Mouse (Mus musculus) CD4-positive helper T cell, adult 2 months (primary cell): ENCODE results near the gene Tmbim4.
"Not testable (repeated sequence)": the region's sequence is repeated elsewhere in the genome, so short reads cannot be mapped to it uniquely, and the experiment has no call there.

Experiments
- DNase-seq: peaks from one replicate; pipeline ENCODE4 v3.0.0-alpha.2; 2012; ENCODE audit warnings: low read depth, missing footprints, low spot score

Gene Tmbim4

DNA sequence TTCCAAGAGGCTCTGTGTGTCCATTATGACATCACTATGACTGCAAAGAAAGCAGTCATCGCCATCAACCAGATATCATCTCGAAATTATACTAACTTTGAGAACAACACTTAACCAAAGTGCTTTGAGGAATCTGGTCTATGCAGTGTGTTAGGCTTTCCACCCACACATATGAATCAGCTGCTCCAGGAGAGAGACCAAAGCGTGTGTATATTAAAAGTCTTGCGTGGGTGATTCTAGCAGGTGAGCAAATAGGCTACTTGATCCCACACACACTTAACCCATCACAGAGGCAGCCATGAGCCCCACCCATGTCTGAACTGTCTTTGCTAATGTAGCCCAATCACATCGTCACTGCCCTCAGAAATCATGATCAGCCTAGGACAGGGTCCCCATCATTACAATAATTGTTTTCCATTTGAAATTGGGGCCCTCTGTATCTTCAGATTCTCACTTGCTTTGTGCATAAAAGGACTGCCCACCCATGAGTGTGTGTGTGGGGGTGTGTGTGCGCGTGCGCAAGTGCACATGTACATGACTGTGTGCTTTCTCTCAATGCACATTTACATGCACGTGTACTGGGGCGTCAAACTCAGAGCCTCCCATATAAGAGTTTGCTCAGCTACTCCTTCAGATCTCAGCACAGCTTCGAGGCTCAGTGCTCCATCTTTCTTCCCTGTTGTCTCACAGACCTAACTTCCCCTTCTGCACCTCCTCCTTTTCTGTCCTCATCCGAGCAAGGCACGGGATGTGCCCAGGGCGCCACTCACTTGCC lies 4.1 kb upstream of the Tmbim4 start:
- DNase-seq = peak; percentile 63

DNA sequence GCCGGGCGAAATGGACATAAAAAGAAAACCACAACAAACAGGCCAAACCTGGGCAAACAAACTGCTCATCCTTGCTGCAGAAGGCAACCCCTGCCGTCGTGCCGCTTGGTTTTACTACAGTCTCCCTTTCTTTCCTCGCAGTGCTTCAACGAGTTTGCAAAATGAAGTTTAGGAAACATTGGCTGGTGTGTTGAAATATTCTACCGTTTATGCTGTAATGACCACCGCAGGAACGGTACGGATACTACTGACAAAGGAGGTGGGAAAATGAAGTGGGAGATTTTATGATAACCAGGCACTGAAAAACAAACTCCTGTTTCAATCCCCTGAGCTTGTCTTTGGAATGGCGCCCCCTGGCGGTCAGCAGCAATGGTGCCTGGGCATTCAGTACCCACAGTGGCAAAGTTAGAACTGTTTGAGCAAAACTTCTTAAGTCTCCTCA lies 592 bp downstream of the Tmbim4 start, which contains the start of gene Irak3:
TSS of gene Irak3 (minus strand) at position 170 of the 442 bp plus-strand sequence.
- peak; percentile 80 for DNase-seq

DNA sequence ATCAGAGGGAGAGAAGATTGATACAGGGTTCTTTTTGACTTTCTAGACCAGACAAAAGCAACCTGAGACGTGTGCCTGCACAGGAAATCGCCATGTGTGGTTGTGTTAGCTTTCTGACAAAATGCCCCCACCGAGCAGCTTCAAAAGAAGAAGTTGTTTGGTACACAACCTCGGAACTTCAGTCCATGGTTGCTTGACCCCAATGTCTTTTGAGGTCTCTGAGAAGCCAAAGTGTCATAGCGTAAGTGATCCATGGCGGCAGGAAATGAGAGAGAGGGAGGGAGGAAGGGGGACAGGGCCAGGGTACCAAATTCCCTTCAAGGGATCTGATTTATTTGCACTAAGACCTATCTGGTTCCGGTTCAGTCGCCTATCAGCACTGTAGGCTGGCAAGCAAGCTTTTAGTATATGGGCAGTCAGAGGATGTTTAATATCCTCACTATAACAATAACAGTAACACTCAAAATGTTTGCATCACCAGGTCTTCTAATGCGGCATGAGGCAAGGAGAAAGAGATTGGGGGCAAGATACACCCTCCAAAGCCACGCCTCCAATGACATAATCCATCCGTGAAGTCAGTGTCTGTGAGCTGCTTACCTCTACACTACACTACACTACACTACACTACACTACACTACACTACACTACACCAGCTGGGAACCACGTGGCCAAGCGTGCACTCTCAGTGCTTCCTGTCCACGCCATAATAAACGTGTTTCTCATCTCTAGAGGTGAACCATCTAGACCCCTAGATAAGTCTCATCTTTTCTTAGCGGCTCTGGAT lies 1.3 kb downstream of the Tmbim4 start:
- DNase-seq = peak; percentile 23

DNA sequence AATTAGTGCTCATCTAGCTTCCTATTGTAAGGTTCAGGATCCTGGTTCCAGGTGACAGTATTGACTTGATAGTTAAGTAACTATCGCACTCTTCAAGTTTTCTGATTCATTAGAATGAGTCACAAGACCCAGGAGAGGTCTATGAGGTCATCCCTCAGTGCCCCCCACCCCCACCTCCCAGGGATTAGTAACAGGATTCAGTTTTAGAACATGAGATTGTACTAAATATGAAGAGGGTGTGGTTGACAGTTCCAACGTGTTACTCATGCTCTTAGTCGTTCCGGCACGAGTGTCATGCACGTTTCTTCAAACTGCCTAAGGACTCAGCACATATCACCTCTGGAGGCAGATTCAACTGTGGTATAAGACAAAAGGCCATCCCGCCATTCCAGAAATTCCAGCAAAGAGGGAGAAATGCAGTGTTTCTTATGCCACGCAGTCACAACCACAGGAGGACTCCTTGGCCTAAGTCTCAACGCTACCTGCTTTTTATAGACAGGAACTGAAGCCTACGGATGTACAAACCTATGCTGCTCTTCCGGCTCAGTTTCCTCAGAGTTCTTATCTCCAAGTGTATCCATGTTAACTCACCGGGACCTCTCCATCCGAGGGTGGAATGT lies 3.3 kb downstream of the Tmbim4 start:
- DNase-seq = no peak

DNA sequence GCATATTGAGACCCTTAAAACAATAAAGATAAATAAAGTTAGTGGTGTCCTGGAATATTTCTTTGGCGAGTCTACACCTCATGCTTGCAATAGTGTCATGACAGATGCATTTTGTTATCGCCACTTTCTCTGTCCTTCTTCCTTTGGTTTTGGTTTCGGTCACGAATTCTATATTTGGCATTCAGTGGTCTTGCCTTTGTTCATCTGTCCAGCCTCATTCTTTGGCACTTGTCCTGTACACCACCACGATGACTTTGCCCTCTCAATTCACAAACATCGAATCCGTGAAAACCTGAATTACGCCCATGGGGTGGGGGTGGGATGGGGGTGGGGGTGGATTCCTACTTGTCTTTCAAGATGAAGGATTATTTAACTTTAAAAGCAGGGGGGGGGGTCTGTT lies 6.6 kb downstream of the Tmbim4 start:
- DNase-seq = no peak

DNA sequence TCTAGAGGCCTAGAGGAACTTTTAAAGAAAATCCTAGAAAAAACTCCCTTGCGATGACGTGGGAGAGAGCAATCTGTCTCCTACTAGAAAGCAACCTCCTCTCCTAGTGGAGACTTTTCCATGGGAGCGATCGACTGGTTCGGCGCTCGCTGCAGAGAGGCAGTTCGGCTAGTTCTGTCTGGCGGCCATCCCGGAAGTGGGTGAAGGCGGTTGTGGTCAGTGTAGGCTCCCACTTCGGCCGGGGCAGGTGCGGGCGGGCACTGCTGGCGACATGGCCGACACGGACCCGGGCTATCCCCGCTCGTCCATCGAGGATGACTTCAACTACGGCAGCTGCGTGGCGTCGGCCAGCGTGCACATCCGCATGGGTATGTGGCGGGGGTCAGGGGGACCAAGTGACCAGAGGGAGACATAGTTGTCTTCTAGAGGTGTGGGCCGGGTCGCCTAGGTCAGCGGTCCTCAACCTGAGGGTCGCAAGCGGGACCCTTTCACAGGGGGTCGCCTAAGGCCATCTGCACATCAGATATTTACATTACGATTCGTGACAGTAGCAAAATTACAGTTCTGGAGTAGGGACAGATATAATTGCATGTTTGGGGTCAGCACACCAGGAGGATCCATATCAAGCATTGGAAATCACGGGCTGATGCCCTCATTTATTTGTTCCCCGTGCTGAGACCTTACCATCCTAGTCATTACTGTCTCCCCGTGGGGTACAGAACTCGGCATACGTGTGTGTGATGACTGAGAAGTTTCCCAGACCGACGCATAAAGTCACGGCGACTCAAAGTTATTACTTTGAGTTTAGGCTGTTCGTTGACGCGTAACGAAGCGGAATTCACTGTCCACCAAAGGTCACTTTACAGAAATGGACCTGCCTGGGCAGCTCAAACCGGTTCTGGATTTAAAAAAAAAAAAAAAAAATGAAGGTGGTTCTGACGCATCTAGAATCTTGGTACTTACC lies 7.5 kb downstream of the Tmbim4 start:
- peak; percentile 62 for DNase-seq

DNA sequence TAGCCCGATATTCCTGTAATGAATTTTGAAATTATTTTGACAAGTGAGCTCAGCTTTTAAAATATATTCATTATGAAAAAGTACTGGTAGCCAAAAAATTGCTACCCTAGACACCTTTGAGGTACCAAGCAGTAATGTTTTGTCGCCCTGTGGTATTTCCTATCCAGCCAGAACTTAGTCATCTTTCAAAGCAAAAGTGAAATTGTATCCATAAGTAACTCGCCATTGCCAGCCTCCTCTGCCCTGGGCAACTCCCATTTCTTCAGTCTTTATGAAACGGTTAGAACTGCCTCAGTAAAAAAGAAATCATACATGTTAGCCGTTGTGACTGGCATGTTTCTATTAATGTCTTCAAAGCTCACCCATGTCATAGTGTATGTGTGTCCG lies 8.1 kb downstream of the Tmbim4 start:
- peak; percentile 50 for DNase-seq

DNA sequence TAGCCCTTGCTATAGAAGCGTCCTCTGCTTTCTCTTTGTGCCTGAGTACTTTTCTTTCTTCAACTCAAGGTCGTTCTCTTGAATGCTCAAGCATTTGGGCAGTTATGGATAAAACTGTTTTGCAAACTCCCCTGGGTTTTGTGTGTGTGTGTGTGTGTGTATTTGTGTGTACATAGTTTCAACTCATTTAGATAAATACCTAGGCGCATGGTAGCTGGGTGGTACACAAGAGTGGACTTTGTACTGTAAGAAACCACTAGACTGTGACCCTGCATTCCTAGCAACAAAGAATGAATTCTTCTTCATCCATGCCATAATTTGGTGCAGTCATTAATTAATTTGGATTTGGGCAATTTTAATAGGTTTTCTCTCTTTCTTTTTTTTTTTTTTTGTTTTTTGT lies 8.7 kb downstream of the Tmbim4 start:
- no peak for DNase-seq

DNA sequence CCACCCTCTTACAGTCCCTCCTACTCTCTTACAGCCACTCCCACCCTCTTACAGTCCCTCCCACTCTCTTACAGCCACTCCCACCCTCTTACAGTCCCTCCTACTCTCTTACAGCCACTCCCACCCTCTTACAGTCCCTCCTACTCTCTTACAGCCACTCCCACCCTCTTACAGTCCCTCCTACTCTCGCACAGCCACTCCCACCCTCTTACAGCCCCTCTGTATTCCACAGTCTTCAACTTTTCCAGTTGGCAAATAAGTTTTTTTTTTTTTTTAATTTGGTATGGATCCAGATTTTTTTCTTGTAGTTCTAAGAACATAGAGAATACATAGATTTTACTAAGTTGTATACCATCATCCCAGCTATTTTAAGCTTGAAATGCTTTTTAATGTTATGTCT lies 15.7 kb downstream of the Tmbim4 start:
- not testable (repeated sequence) for DNase-seq

DNA sequence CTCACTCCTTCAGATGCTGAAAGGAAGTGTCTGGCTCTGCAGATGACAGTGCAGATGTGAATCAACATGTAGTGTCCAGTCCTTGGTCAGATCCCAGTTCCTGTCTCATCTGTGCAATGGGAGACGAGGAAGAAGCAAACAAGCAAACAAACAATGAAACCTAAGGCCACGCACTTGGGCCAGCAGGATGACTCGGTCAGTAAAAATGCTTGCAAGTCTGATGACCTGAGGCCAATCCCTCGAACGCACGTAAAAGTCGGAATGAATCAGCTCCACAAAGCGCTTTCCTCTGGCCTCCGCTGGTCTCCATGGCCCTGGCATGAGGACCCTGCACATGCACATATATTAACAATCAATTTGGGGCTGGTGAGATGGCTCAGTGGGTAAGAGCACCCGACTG lies 17.6 kb downstream of the Tmbim4 start:
- no peak for DNase-seq

DNA sequence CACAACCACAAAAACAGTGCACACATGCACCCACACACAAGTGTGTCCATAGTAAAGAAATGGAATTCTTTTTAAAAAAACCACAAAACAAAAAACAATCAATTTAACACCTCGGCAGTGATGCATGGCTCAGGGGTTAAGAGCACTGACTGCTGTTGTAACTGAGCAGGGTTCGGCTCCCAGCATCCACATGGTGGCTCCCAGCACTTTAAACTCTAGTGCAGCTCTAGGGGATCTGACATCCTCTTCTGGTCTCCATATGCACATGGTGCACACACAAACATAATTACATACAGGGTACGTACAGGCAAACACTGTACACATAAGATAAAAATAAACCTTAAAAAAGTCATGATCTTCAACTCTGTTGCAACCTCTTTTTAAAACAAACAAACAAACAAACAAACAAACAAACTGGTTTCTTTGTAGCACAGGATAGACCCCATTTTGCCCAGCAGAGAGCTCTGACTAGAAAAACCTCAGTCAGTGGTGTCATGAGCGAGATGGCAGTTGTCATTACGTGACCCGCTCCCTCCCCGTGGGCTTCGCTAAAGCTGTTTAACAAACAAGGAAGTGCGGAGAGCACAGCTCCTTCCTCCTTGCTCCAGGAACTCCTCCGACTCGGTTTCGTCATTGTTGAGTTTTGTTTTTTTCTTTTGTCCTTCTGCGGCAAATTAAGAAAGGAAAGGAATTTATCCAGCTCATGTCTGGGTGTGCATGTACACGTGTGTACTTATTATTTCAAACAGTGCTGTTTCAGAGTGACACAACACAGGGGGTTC lies 18.4 kb downstream of the Tmbim4 start:
- DNase-seq = peak; percentile 48

DNA sequence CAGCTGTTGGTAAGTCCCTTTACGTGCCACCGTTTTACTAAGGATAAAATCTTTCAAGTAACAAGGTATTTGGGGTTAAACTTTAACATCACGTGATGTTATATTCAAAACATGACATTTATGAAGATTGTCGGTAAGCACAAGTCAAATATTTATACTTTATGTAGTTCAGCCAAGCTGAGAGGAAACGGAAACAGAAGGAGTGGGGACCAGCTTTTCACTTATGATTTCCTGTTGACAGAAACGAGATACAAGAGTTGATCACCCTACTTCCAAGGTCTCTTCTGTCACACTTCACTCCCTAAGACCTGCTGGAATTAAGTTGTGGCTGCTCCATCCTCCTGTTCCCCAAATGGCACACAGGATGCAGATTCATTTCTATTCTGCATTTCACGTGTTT lies 19.4 kb downstream of the Tmbim4 start:
- DNase-seq = peak; percentile 29

DNA sequence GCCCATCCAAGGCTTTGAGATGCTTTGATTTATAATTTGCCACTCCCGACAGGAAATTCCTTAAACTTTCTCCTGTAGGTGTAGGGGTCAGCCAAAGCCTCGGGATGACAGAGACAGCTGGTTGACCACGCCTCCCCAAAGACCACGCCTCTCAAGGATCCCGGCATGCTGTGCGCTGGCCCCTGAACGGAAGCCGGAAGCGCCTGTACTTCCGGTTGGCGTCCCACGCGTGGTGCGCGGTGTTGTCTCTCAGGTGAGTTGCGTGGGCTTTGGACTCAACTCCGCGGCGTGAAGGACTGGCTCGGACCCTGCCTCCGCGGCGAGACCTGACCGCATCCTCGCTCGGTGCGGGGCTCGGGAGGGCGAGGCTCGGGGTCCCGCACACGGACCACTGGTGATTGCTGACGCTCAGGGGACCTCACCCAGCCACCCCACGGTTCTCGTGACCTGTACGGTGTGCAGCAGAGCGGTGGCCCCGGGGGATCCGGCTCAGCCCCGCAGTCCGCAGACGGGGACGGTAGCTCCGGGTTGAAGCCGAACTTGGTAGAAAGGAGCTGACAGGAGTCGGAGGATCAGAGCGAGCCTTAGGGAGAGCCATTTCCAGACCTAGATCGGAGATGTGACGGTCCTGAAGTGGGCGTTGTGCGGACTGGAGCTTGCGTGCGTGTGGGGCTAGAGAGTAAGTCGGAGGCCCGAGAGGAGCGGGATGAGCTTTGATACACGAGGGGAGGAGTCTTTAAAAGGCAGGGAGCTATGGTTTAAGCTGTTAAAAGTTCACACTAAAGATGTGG lies 25.7 kb downstream of the Tmbim4 start, which contains the start of gene Llph:
TSS of gene Llph (plus strand) at position 200 of the 791 bp plus-strand sequence.
- DNase-seq = peak; percentile 87

DNA sequence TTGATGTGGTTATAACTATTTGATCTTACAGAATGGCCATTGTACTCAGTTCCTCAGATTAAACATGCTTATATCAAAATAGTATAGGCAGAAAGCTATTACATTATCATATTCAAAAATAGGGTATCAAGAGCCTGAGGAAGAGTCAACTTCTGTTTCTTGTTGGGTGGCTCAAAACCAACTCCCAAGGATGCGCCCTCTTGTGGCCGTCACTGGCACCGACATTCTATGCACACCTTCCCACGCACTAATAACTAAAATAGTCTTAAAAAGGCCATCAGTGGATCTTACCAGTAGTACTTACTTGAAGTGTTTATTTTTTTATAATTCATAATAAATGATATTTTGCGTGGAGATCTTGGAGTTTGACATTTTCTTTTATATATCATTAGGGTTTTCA lies 30.3 kb downstream of the Tmbim4 start:
- DNase-seq = peak; percentile 75

DNA sequence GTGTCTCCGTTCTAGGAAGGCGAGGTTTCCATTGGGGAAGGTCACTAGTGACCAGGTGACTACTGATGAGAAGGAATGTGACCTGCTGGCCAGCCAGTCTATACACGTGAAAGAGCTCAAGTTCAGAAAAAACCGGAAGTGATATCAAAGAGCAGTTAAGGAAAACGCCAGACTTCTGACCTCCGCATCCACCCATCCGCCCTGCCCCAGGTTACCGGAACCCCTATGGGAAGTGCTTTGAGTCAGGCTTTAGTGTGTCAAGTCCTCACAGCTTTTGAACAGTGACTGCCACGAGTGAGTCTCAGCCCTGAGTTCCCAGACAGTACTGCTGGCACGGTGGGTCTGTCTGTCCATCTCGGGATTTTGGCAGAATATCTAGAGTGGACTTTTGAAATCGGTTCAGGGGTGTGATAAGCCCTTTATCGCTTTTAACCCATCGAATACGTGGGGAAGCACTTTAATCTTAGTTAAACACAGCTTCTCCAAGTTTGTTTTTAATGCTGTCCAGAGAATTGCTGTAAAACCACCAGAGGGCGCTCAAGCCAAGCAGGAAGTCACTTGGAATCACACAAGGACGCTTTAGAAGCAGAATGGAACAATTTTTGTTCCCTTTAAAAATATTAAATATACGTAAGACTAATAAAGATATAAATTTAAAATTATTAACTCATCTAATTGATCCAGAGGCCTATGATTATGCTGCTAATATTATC lies 32.4 kb downstream of the Tmbim4 start:
- DNase-seq = peak; percentile 61

DNA sequence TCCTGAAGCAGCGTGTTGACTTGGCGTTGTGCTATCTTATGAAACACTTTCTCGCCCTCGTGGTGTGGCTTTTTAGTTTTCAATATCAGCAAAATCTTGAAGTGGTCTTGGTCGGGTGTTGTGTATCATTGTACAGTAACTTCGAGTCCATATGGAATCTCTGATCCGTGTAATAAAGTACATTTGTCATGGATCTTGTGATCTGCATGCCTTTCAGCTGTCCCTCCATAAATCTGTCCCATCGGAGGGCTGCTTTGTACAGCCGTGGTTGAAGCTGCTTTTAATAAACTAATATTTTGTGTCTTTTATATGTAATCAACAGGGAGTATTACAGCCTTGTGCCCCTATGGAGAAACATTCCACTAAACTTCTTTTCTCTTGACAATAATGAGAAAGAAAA lies 35.5 kb downstream of the Tmbim4 start:
- no peak for DNase-seq

DNA sequence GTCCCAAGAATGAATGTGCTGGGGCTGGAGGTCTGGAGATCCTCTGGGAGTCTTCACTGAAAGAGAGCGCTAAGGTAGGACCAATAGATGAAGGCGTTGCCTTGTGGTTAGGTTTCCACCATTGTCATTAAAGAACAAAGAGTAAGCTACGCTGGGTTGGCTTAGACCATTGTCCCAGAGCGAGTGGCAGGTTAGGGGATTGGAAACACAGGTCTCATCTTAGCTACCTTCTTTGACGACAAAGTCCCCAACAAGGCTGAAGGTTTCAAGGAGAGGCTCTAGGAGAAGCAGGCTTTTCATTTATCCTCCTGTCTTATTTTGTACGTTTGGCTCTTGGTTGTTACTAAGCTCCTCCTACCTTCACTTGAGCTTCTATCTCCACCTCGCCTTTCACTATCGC lies 36.9 kb downstream of the Tmbim4 start:
- DNase-seq = no peak

DNA sequence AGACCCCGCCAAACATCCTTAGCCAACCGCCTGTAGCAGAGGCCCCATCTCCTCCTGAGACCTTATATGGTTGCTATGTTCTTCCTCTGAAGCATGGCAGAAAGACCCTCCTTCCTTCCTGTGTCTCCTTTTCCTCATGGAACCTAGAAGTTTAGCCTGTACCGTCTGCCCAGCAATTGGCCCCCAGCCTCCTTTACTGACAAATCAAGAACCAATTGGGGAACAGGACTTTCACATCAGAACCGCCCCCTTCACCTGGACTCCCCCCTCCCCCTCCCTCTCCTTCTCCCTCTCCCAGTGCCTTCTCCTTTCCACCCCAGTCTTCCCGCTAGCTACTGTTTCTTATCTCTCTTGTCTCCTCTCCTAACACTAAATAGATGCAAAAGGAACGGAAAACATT lies 38.1 kb downstream of the Tmbim4 start:
- DNase-seq = no peak

DNA sequence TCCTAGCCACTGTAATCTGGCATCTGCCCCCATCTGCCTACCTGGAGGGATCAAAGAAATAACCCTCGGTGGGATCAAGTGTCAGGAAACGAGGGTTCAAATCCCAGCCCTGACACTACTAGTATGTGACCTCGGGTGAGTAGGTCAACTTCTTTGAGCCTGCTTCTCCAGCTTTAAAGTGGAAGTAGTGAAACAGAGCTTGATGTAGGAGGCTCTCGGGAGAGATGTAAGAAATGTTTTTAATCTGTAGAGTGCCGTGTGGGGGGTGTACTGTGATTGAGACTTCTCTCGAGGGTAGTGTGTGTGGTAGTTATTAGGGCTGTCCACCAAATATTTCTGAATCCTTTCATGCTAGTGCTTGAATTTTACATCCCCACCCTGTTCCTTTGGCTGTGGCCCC lies 41.0 kb downstream of the Tmbim4 start:
- DNase-seq = no peak
